Mouse (Mus musculus): ENCODE data around the gene Zkscan16. TPM values are rescaled to one million over a fixed set of nuclear protein-coding genes. Genes with fewer than 3 reads are reported as not detected.

Gene Zkscan16
- total and polyA plus RNA-seq, 3 experiments = not detected

DNA sequence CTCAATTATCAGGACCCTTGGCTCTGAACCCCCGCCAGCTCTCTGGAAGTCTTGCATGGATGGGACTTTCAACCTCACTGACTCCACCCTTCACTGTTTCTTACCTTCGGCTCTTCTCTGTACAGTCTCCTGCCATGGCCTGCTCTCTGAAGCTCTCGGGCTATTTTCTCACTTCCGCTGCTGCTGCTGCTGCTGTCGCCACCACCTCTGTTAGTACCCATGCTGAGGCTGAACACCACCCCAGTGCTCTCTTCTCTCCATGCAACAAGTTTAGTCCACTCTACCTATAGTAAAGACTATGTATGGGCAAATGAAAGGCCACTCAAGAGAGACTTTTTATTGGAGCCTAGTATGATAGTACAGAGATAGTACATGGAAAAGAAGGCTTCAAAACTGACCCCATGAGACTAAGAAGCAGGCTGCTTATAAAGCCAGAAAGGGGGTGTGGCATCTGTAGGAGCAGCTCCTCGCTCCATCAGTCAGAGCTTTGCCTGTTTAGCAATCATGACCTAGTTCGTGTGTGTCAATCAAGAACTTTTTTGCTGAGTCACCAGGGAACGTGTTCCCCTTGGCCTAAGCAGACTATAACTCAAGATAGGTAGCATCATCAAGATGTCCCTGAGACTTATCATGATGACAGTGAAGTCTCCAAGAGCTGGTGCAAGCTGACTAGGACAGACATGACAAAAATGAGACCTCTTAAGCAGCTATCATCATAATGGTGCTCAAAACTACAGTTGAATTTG is 28.2 kb upstream of the Zkscan16 start (continued):
- TF ChIP-seq TAL1 (IDR thresholded peaks at IDR 0.05; ENCODE audit: low read length) (no peak), EP300 (IDR thresholded peaks at IDR 0.05; ENCODE audit: low read depth in 1 of 2, low read length in 2 of 2) (peak in 1 of 2 experiments; percentile 23; a peak in 1 of 4 replicates), GATA1 (IDR thresholded peaks at IDR 0.05; ENCODE audit: low read depth, low read length) (peak; percentile 54), POLR2AphosphoS2 (IDR thresholded peaks at IDR 0.05; ENCODE audit: low read length) (no peak), ZC3H11A (IDR thresholded peaks at IDR 0.05; ENCODE audit: low read depth, low read length) (no peak), SIN3A (IDR thresholded peaks at IDR 0.05; ENCODE audit: low read length) (no peak), MAFK (IDR thresholded peaks at IDR 0.05; ENCODE audit: borderline replicate concordance, low read depth, low read length) (peak; percentile 71; the same call in 1 of the 2 replicates), POLR2A (IDR thresholded peaks at IDR 0.05; ENCODE audit: control insufficient read depth in 1 of 2, insufficient read depth in 1 of 2, low read depth in 1 of 2, low read length in 2 of 2, poor library complexity in 1 of 2) (no peak)

GRCm38 (mm10) chr4:58923933-58924332 is 19.5 kb upstream of the Zkscan16 start:
- Histone ChIP-seq H3K79me2 (ENCODE audit: control insufficient read depth, insufficient read depth, low read length, poor library complexity) (no peaks in the 10 kb centered on the region), H3K27ac (ENCODE audit: control insufficient read depth, low read depth, low read length) (no peak overlapping the region), H3K9me3 (replicated peaks; ENCODE audit: insufficient read depth, low read length) (no peaks in the 10 kb centered on the region), H3K4me3 (ENCODE audit: control insufficient read depth in 1 of 2, insufficient read depth in 1 of 2, low read depth in 2 of 2, low read length in 2 of 2) (no peak overlapping the region), H3K4me1 (ENCODE audit: control insufficient read depth in 1 of 2, insufficient read depth in 2 of 2, low read length in 2 of 2) (peaks cover 6 to 7% of the 10 kb centered on the region in 2 experiments), H3K9ac (ENCODE audit: control insufficient read depth, low read depth, low read length, poor library complexity, severe bottlenecking) (no peak overlapping the region), H3K27me3 (ENCODE audit: control insufficient read depth in 1 of 2, insufficient read depth in 2 of 2, low read length in 2 of 2) (no peaks in the 10 kb centered on the region), H3K36me3 (ENCODE audit: control insufficient read depth in 1 of 2, insufficient read depth in 2 of 2, low read length in 2 of 2) (peaks cover 0 to 2% of the 10 kb centered on the region in 2 experiments; a peak in 2 of 4 replicates)
- peak; percentile 31 for DNase-seq (ENCODE audit: low read depth, low spot score)
- TF ChIP-seq EP300 (IDR thresholded peaks at IDR 0.05; ENCODE audit: low read depth in 1 of 2, low read length in 2 of 2) (peak in 1 of 2 experiments; percentile 23; a peak in 1 of 4 replicates), TAL1 (IDR thresholded peaks at IDR 0.05; ENCODE audit: low read length) (no peak)

- peaks cover 6 to 7% of the 10 kb centered on the region in 2 experiments for H3K4me1 ChIP-seq (ENCODE audit: control insufficient read depth in 1 of 2, insufficient read depth in 2 of 2, low read length in 2 of 2)
- H3K79me2 ChIP-seq (ENCODE audit: control insufficient read depth, insufficient read depth, low read length, poor library complexity) = no peaks in the 10 kb centered on the region
- peak; percentile 49 for DNase-seq (ENCODE audit: low read depth, low spot score)
- H3K9ac ChIP-seq (ENCODE audit: control insufficient read depth, low read depth, low read length, poor library complexity, severe bottlenecking) = no peak overlapping the region
- H3K27me3 ChIP-seq (ENCODE audit: control insufficient read depth in 1 of 2, insufficient read depth in 2 of 2, low read length in 2 of 2) = no peaks in the 10 kb centered on the region
- no peak for TF ChIP-seq ZC3H11A (IDR thresholded peaks at IDR 0.05; ENCODE audit: low read depth, low read length)
- no peak for TF ChIP-seq GABPA (IDR thresholded peaks at IDR 0.05; ENCODE audit: low read depth, low read length)
- no peak for TF ChIP-seq SMC3 (IDR thresholded peaks at IDR 0.05; ENCODE audit: low read depth, low read length)
- no peak for TF ChIP-seq MYC (IDR thresholded peaks at IDR 0.05; ENCODE audit: low read depth, low read length)
- TF ChIP-seq POLR2AphosphoS5 (IDR thresholded peaks at IDR 0.05; ENCODE audit: borderline replicate concordance, low read depth, low read length) = no peak
- no peak for TF ChIP-seq POLR2A (IDR thresholded peaks at IDR 0.05; ENCODE audit: control insufficient read depth in 1 of 2, insufficient read depth in 1 of 2, low read depth in 1 of 2, low read length in 2 of 2, poor library complexity in 1 of 2)
- no peak for TF ChIP-seq ZMIZ1 (IDR thresholded peaks at IDR 0.05; ENCODE audit: low read depth, low read length)
- TF ChIP-seq E2F4 (IDR thresholded peaks at IDR 0.05; ENCODE audit: borderline replicate concordance, low read depth, low read length) = no peak
- no peak for TF ChIP-seq TAL1 (IDR thresholded peaks at IDR 0.05; ENCODE audit: low read length)
- no peak for TF ChIP-seq TCF12 (IDR thresholded peaks at IDR 0.05; ENCODE audit: low read depth, low read length)
- TF ChIP-seq MXI1 (IDR thresholded peaks at IDR 0.05; ENCODE audit: low read depth, low read length) = no peak
- TF ChIP-seq NELFE (IDR thresholded peaks at IDR 0.05; ENCODE audit: low read depth, low read length) = no peak
- no peak for TF ChIP-seq USF2 (IDR thresholded peaks at IDR 0.05; ENCODE audit: borderline replicate concordance in 1 of 2, insufficient read depth in 1 of 2, low read depth in 1 of 2, low read length in 2 of 2)
- TF ChIP-seq CHD1 (IDR thresholded peaks at IDR 0.05; ENCODE audit: low read depth, low read length) = no peak
- no peak for TF ChIP-seq MAFK (IDR thresholded peaks at IDR 0.05; ENCODE audit: borderline replicate concordance, low read depth, low read length)
- no peak for TF ChIP-seq ZNF384 (IDR thresholded peaks at IDR 0.05; ENCODE audit: low read depth, low read length)
- TF ChIP-seq NRF1 (IDR thresholded peaks at IDR 0.05; ENCODE audit: insufficient read depth, low read depth, low read length, poor library complexity, severe bottlenecking) = no peak
- no peak for TF ChIP-seq KAT2A (conservative IDR thresholded peaks at IDR 0.05; ENCODE audit: low read depth, low read length)
- no peak for TF ChIP-seq JUND (IDR thresholded peaks at IDR 0.05; ENCODE audit: low read depth, low read length)
- TF ChIP-seq GATA1 (IDR thresholded peaks at IDR 0.05; ENCODE audit: low read depth, low read length) = no peak
- H3K4me3 ChIP-seq (ENCODE audit: control insufficient read depth in 1 of 2, insufficient read depth in 1 of 2, low read depth in 2 of 2, low read length in 2 of 2) = no peak overlapping the region
- H3K36me3 ChIP-seq (ENCODE audit: control insufficient read depth in 1 of 2, insufficient read depth in 2 of 2, low read length in 2 of 2) = peaks cover 0 to 2% of the 10 kb centered on the region in 2 experiments; a peak in 2 of 4 replicates
- H3K27ac ChIP-seq (ENCODE audit: control insufficient read depth, low read depth, low read length) = no peak overlapping the region
- no peaks in the 10 kb centered on the region for H3K9me3 ChIP-seq (replicated peaks; ENCODE audit: insufficient read depth, low read length)
Observed at GRCm38 (mm10) chr4:58925664-58926063, 17.8 kb upstream of the Zkscan16 start.

Measured in MEL (cell line).